Mouse (Mus musculus) neural tube, embryonic 12.5 days (tissue): Measurements from ENCODE around the gene Spats2l. TPM values are rescaled to one million over a fixed set of nuclear protein-coding genes. Genes with fewer than 3 reads are reported as not detected.
A peak's percentile ranks its signal among the peaks of the same experiment; 100 is the strongest.

Experiments used
- ATAC-seq: fragments of 200-750 bp; cut with Nextera tagmentation; 2 replicates; pipeline ENCODE4 v1.8.0; 2017; ENCODE audit warnings: low read depth, mild to moderate bottlenecking, moderate TSS enrichment, moderate library complexity; ENCODE audit not compliant: low FRiP score
- H3K27ac ChIP-seq: fragments of 300-500 bp; sonication (generic); 2 replicates; pipeline ENCODE4 v1.5.1; 2016
- H3K27me3 ChIP-seq: fragments of 300-500 bp; sonication (generic); replicated peaks from 2 replicates; pipeline ENCODE4 v1.6.1; 2016; ENCODE audit warnings: mild to moderate bottlenecking
- H3K36me3 ChIP-seq: fragments of 300-500 bp; sonication (generic); 2 replicates; pipeline ENCODE4 v1.6.1; 2016; ENCODE audit warnings: mild to moderate bottlenecking
- H3K4me1 ChIP-seq: fragments of 300-500 bp; sonication (generic); 2 replicates; pipeline ENCODE4 v1.6.1; 2016
- H3K4me2 ChIP-seq: fragments of 300-500 bp; sonication (generic); replicated peaks from 2 replicates; pipeline ENCODE4 v1.6.1; 2016; ENCODE audit warnings: mild to moderate bottlenecking
- H3K4me3 ChIP-seq: fragments of 300-500 bp; sonication (generic); 2 replicates; pipeline ENCODE4 v1.5.1; 2016
- H3K9ac ChIP-seq: fragments of 300-500 bp; sonication (generic); 2 replicates; pipeline ENCODE4 v1.6.1; 2016; ENCODE audit warnings: mild to moderate bottlenecking
- H3K9me3 ChIP-seq: fragments of 300-500 bp; sonication (generic); 2 replicates; pipeline ENCODE4 v1.6.1; 2016; ENCODE audit warnings: mild to moderate bottlenecking
- WGBS: fragments of 180-500 bp; shearing (Covaris S2); methylation state at CpG from one replicate; pipeline ENCODE4 v1.1.7; 2016; 5-methylcytosine and 5-hydroxymethylcytosine counted together
- polyA plus RNA-seq: library from polyadenylated mRNA; unstranded; fragments of >200 nt; fragmentation: Nextera tagmentation; extraction: Ambion mirVana; gene quantifications from 2 replicates; pipeline ENCODE4 v1.2.1, GENCODE M21; 2016

Spats2l gene
- polyA plus RNA-seq, 1 experiment from 2014 or later = 38.1 TPM

DNA sequence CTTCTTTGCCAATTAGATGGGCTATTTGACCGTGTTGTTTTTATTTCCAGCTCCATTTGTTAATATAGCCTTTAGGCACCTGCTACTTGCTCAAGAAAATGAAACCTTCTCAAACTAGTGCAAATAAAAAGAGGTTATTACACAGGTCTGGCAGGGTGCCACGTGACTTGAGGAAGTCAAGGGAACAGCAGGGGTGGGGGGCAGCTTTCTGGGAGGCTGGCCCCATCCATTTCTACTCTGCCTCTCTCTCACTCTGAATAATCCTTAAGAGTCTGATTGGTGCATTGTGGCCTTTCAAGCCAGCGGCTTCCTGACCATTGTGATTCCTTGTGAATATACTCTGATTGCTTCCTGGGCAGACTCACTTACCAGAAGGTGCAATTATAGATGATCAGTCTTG is 98.0 kb downstream of the Spats2l start:
- no peak overlapping the region for H3K4me3 ChIP-seq
- H3K9ac ChIP-seq = no peak overlapping the region
- H3K36me3 ChIP-seq = no peaks in the 10 kb centered on the region
- H3K9me3 ChIP-seq = no peaks in the 10 kb centered on the region
- H3K4me1 ChIP-seq = peaks cover 27% of the 10 kb centered on the region
- no peak overlapping the region for H3K4me2 ChIP-seq
- no peak for ATAC-seq
- no peaks in the 10 kb centered on the region for H3K27me3 ChIP-seq
- 34% methylated on average over 3 of the region's 3 CpGs for WGBS
- no peak overlapping the region for H3K27ac ChIP-seq

DNA sequence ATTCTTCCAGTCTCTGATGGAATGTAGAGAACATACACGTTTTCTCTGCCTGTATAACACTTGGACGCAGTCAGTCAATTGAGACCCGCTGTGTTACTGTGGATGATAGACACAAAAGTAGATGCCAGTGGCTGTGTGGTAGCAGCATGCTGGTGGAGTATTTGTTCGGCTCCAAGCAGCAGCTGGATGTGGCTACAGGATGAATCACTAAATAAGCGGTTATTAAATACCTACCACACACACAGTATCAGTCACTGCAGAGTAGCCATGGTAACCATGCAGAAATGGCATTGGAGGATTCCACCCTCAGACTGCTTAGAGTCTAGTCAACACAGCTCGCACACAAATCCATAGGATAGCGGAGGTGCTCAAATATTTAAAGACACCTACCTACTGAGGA is 100.0 kb downstream of the Spats2l start:
- Histone ChIP-seq H3K27ac (no peak overlapping the region), H3K4me1 (peaks cover 18% of the 10 kb centered on the region)
- ATAC-seq = no peak

DNA sequence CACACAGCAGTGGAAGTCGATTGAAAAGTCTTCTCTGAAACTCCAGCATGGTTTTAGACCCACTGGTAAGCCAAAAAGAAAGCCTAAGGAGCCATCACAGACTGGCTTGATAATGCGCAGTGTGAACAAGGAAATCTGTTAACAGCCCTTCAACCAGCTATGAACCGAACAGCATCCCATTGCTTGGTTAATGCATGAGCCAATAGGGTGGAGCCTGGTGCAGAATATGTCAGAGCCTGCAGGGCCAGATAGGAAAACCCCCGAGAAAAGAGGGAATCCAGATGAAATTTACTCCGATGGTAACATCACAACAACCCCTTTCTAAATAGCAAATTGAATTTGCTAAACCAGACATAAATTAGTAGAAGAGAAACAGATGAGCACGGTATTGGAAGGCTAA is 101.1 kb downstream of the Spats2l start:
- Histone ChIP-seq H3K9me3 (no peaks in the 10 kb centered on the region), H3K27ac (no peak overlapping the region)

More for the DNA sequence above, 100.0 kb downstream of the Spats2l start:
- no peak overlapping the region for H3K4me2 ChIP-seq
- no peaks in the 10 kb centered on the region for H3K9me3 ChIP-seq
- no peak overlapping the region for H3K9ac ChIP-seq
- no peaks in the 10 kb centered on the region for H3K27me3 ChIP-seq
- no peaks in the 10 kb centered on the region for H3K36me3 ChIP-seq
- no peak overlapping the region for H3K4me3 ChIP-seq
- WGBS = 82% methylated on average over 7 of the region's 7 CpGs

DNA sequence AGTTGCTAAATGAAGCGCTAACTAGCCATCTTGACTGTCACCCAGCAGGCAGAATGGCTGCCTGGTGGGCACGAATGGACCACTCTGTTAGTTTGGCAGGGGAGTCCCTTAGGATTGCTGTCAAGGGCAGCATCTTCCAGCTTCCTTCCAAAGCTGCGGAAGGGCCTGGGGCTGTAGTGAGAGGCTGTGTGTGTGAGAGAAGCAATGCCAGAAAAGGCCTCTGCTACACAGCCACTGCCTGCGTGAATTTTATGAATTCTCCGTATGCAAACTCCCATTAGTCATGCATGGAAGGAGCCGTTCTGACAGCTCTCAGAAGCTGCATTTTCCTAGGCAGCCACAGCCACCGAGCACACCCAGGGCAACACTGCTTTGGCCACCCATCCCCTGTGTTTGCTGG is 101.5 kb downstream of the Spats2l start:
- H3K9me3 ChIP-seq = no peaks in the 10 kb centered on the region
- H3K27me3 ChIP-seq = no peaks in the 10 kb centered on the region
- H3K36me3 ChIP-seq = no peaks in the 10 kb centered on the region
- no peak overlapping the region; the same call in 1 of the 2 replicates for H3K27ac ChIP-seq
- peaks cover 18% of the 10 kb centered on the region for H3K4me1 ChIP-seq
- H3K4me2 ChIP-seq = peak overlapping the region; percentile 14; the same call in 1 of the 2 replicates
- WGBS = 44% methylated on average over 7 of the region's 7 CpGs
- ATAC-seq = peak; percentile 66; the same call in 1 of the 2 replicates
- no peak overlapping the region for H3K4me3 ChIP-seq
- no peak overlapping the region for H3K9ac ChIP-seq

More for the DNA sequence above, 101.1 kb downstream of the Spats2l start:
- H3K4me1 ChIP-seq = peaks cover 18% of the 10 kb centered on the region
- no peak overlapping the region for H3K4me3 ChIP-seq
- no peaks in the 10 kb centered on the region for H3K27me3 ChIP-seq
- no peak overlapping the region for H3K4me2 ChIP-seq
- no peak overlapping the region for H3K9ac ChIP-seq
- H3K36me3 ChIP-seq = no peaks in the 10 kb centered on the region
- 67% methylated on average over 6 of the region's 6 CpGs for WGBS
- ATAC-seq = peak; percentile 39; the same call in 1 of the 2 replicates

DNA sequence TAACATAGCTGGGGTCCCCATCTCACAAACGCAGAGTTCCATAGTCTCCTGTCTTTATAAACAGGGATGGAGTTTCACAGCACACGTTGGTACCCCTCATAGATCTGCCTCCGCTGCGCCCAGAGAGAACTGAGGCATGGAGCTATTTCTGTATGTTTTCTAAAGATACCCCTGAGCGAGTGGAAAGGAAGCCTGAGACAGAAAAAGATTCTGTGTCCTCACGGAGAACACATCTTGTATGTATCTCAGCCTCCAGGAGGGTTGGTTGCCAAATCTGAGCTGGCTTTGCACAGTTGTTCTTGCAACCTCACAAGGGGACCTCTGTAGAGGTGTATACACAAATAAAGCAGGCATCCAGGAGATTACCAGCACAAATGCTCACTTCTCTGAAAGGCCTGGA is 105.0 kb downstream of the Spats2l start:
- Histone ChIP-seq H3K4me2 (no peak overlapping the region), H3K4me1 (peaks cover 7% of the 10 kb centered on the region; the same call in 1 of the 2 replicates), H3K36me3 (no peaks in the 10 kb centered on the region), H3K27me3 (no peaks in the 10 kb centered on the region), H3K4me3 (no peak overlapping the region), H3K27ac (no peak overlapping the region), H3K9ac (no peak overlapping the region), H3K9me3 (no peaks in the 10 kb centered on the region)
- ATAC-seq = no peak
- 95% methylated on average over 6 of the region's 6 CpGs for WGBS

DNA sequence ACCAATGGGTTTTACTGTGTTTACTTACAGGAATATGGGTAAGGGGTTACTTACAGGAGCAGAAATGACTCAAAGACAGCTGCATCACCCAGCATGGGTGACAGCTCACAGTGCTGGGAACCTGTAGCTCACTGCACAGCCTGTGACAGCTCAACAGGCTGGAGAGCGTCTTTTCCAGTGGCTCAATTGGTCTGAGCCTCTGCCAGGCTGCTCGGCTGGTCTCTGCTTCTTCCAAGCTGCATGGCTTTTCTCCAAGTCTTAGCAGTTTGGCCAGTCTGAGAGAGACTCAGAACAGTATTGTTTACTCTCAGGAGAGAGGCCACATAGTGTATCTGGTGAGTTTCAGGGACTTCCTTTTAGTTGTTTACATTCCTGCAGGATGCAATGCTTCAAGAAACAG is 110.9 kb downstream of the Spats2l start:
- H3K4me3 ChIP-seq = no peak overlapping the region
- no peak overlapping the region for H3K9ac ChIP-seq
- H3K4me2 ChIP-seq = no peak overlapping the region
- H3K27me3 ChIP-seq = no peaks in the 10 kb centered on the region
- WGBS = 87% methylated on average over 2 of the region's 2 CpGs
- H3K36me3 ChIP-seq = peaks cover 4% of the 10 kb centered on the region; the same call in 1 of the 2 replicates
- ATAC-seq = no peak
- H3K27ac ChIP-seq = no peak overlapping the region
- H3K9me3 ChIP-seq = no peaks in the 10 kb centered on the region
- H3K4me1 ChIP-seq = peaks cover 2% of the 10 kb centered on the region; the same call in 1 of the 2 replicates

DNA sequence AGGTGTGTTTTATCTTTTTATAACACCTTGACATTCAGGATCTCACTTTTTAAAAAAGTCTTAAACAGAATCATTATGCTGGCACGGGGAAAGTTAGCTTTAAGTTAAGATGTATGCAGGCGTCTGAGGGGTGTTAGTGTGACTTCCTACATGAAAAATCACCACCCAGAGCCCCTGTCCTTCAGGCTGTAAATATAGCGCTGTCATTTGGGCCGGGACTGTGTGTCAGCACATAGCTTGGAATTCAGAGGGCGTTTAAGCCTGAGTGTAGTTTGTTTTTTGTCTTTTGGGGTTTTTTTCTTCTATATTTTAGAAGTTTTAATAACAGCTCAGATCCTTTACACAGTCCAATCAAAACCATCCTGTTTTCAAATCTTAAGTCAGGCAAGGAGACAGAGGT is 115.8 kb downstream of the Spats2l start:
- no peak for ATAC-seq
- no peak overlapping the region for H3K4me2 ChIP-seq
- H3K36me3 ChIP-seq = peaks cover 4% of the 10 kb centered on the region; the same call in 1 of the 2 replicates
- H3K9ac ChIP-seq = no peak overlapping the region
- no peaks in the 10 kb centered on the region for H3K9me3 ChIP-seq
- no peak overlapping the region for H3K27ac ChIP-seq
- peaks cover 7% of the 10 kb centered on the region; the same call in 1 of the 2 replicates for H3K4me1 ChIP-seq
- whole genome bisulfite sequencing = 41% methylated on average over 5 of the region's 5 CpGs
- no peaks in the 10 kb centered on the region for H3K27me3 ChIP-seq
- no peak overlapping the region for H3K4me3 ChIP-seq

DNA sequence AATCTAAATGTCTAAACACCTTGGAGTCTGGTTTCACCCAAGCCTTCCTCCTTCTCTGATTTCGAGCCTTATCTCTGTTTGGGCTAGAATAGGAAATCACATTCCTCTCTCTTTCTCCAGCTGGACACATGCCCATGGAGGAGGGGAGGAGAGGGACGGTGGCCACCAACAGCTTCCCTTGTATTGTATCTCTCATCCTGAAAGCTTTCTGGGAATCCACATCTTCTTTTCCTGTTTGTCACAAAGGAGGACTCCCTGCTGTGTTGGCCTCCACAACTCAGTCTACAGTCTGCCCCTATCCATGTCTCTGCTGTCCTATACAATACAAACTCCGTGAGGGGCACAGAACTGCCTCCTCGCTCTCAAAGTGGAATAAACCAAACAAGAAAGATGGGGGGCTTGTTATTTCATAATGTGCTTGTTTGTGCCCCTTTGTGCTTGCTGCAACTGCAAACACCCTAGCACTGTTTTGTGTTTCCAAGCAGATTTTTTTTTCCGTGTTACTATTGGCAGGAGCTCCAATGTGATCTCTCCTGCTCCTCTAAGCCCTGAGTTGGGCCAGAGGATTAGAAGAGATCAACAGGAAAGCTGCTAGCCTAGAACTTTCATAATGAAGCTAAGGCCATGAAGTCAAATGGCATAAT is 116.4 kb downstream of the Spats2l start:
- Histone ChIP-seq H3K4me2 (no peak overlapping the region), H3K4me1 (peaks cover 7% of the 10 kb centered on the region; the same call in 1 of the 2 replicates), H3K36me3 (peaks cover 4% of the 10 kb centered on the region; the same call in 1 of the 2 replicates), H3K27me3 (no peaks in the 10 kb centered on the region), H3K9me3 (no peaks in the 10 kb centered on the region), H3K27ac (no peak overlapping the region), H3K4me3 (no peak overlapping the region), H3K9ac (no peak overlapping the region)
- 24% methylated on average over 5 of the region's 5 CpGs for WGBS
- ATAC-seq = 0 out of 2 replicates have a peak, but pooled peaks have one; percentile 25

DNA sequence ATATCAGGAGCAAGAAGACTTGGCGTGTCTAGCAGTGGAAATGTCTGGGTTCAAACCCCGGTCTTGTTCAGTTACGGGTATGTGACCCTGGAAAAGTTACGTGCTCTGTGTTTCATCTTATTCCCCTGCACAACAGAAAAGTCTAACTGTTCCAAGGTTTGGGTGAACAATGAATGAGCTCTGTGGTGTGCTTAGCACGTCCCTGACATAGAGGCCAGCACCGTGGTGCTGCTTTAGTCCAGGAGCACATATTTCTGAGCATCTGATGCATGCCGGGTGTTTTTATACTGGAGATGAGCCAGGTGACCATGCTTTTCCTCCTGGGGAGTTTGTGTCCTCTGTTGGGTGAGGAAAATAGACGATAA is 116.9 kb downstream of the Spats2l start:
- no peak overlapping the region for H3K4me3 ChIP-seq
- WGBS = 82% methylated on average over 8 of the region's 8 CpGs
- H3K4me1 ChIP-seq = peaks cover 7% of the 10 kb centered on the region; the same call in 1 of the 2 replicates
- ATAC-seq = no peak
- H3K9ac ChIP-seq = no peak overlapping the region
- H3K9me3 ChIP-seq = no peaks in the 10 kb centered on the region
- no peak overlapping the region for H3K4me2 ChIP-seq
- no peak overlapping the region for H3K27ac ChIP-seq
- no peaks in the 10 kb centered on the region for H3K27me3 ChIP-seq
- peaks cover 1% of the 10 kb centered on the region; the same call in 1 of the 2 replicates for H3K36me3 ChIP-seq

DNA sequence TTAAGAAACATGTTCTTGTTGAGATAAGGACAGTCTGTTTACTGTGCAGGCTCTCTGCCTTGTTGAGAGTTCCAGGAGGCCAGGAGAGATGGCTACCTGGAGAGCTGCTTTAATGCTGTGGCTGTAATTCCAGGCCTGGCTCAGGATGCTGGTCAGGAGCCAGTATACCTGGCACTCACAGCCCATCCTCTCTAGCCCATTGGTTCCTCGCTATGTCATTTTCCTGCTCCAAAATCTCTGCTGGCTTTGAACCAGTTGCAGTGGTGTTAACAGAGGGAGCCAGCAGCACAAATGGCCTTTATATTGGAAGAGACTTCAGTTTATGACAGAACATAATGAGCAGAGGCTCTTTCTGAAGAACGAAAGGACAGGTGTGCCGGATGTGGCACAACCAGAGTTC is 127.5 kb downstream of the Spats2l start:
- Histone ChIP-seq H3K9ac (no peak overlapping the region), H3K9me3 (no peaks in the 10 kb centered on the region), H3K4me2 (no peak overlapping the region), H3K27me3 (no peaks in the 10 kb centered on the region), H3K4me1 (no peaks in the 10 kb centered on the region), H3K4me3 (no peak overlapping the region), H3K27ac (no peak overlapping the region), H3K36me3 (peaks cover 5% of the 10 kb centered on the region; the same call in 1 of the 2 replicates)
- no peak for ATAC-seq
- 76% methylated on average over 3 of the region's 3 CpGs for WGBS

DNA sequence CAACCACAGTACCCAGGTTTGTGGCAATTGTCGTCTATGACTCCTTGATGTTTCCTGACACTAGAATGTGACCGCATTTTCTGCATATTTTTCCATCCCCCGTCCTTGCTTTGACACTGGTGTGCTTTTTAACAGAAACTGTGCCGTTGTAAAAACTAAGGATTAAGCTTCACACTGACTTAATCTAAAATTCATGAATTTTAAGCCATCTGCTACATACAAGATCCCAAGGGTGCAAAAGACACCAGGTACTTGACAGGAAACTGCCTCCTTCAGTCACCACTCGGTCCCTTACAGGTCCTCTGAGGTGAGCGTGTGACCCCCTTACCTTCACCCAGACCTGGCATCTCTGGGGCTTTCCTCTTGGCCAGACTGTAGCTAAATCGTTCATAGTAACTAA is 129.8 kb downstream of the Spats2l start:
- ATAC-seq = no peak
- Histone ChIP-seq H3K4me2 (no peak overlapping the region), H3K9me3 (no peaks in the 10 kb centered on the region), H3K4me3 (no peak overlapping the region), H3K27me3 (no peaks in the 10 kb centered on the region), H3K36me3 (peaks cover 5% of the 10 kb centered on the region; the same call in 1 of the 2 replicates), H3K9ac (no peak overlapping the region), H3K4me1 (no peaks in the 10 kb centered on the region), H3K27ac (no peak overlapping the region)
- 85% methylated on average over 7 of the region's 7 CpGs for WGBS

DNA sequence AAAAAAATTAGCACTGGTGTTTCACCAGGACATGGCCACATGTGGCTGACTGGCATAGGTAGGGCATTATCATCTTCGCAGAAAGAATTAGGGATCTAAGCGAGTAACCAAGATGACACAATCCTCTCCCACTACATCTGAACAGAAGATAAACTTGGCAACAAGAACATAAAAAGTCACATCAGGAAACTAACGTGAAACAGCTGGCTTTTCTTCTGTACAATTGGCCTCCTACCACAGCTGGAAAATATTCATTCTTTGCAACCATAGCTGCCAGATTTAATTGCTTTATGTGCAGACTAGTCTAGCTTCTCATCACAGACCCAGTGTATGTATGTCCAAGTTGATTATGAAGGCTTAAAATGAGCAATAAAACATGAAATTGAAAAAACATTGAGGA is 131.9 kb downstream of the Spats2l start:
- no peaks in the 10 kb centered on the region for H3K27me3 ChIP-seq
- 87% methylated on average over 3 of the region's 3 CpGs for WGBS
- H3K4me3 ChIP-seq = no peak overlapping the region
- peaks cover 5% of the 10 kb centered on the region; the same call in 1 of the 2 replicates for H3K36me3 ChIP-seq
- H3K9me3 ChIP-seq = no peaks in the 10 kb centered on the region
- no peak overlapping the region for H3K27ac ChIP-seq
- ATAC-seq = no peak
- H3K9ac ChIP-seq = no peak overlapping the region
- H3K4me2 ChIP-seq = no peak overlapping the region
- H3K4me1 ChIP-seq = no peaks in the 10 kb centered on the region

DNA sequence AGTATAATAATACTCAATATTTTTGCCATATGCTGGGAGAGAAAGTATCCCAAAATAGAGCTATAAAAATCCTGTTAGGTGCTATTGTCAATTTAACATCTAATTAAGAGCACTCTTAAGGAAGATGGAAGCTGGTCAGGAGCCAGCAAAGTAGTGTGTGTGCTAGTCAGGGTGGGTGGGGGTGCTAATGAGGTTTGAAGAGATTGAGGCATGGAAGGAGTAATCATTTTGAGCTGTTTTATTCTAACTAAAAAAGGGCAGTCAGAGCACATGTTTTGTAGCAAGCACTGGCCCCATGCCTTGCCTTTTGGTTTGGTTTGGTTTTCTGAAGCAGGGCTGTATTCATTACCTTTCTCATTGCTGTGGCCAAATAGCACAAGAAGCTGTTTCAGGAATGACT is 132.3 kb downstream of the Spats2l start:
- Histone ChIP-seq H3K4me1 (no peaks in the 10 kb centered on the region), H3K36me3 (peaks cover 5% of the 10 kb centered on the region; the same call in 1 of the 2 replicates), H3K4me3 (no peak overlapping the region), H3K9ac (no peak overlapping the region), H3K27ac (no peak overlapping the region), H3K27me3 (no peaks in the 10 kb centered on the region), H3K4me2 (no peak overlapping the region), H3K9me3 (no peaks in the 10 kb centered on the region)
- no peak for ATAC-seq
